Mouse (Mus musculus) midbrain, embryonic 11.5 days (tissue): ENCODE data around the gene Gm4027. TPM values are rescaled to one million over a fixed set of nuclear protein-coding genes. Genes with fewer than 3 reads are reported as not detected.
"Not testable (repeated sequence)": the region's sequence is repeated elsewhere in the genome, so short reads cannot be mapped to it uniquely, and the experiment has no call there.

Experiments used
- ATAC-seq: fragments of 200-750 bp; cut with Nextera tagmentation; 2 replicates; pipeline ENCODE4 v1.8.0; 2017; ENCODE audit warnings: moderate TSS enrichment, moderate library complexity; ENCODE audit not compliant: low FRiP score
- DNase-seq: peaks from one replicate; pipeline ENCODE4 v3.0.0; 2015; ENCODE audit warnings: low spot score; ENCODE audit errors: missing footprints
- H3K27ac ChIP-seq: fragments of 300-500 bp; sonication (generic); 2 replicates; pipeline ENCODE4 v1.5.1; 2014; ENCODE audit warnings: low read depth, low read length
- H3K27me3 ChIP-seq: fragments of 300-500 bp; sonication (generic); 2 replicates; pipeline ENCODE4 v1.6.1; 2014; ENCODE audit warnings: mild to moderate bottlenecking, low read length, moderate library complexity, mixed read lengths; ENCODE audit not compliant: control insufficient read depth, insufficient read depth
- H3K36me3 ChIP-seq: fragments of 300-500 bp; sonication (generic); 2 replicates; pipeline ENCODE4 v1.6.1; 2014; ENCODE audit warnings: mild to moderate bottlenecking, low read length, moderate library complexity, mixed read lengths; ENCODE audit not compliant: control insufficient read depth, insufficient read depth
- H3K4me1 ChIP-seq: fragments of 300-500 bp; sonication (generic); 2 replicates; pipeline ENCODE4 v1.6.1; 2014; ENCODE audit warnings: low read length; ENCODE audit not compliant: control insufficient read depth, insufficient read depth
- H3K4me2 ChIP-seq: fragments of 300-500 bp; sonication (generic); 2 replicates; pipeline ENCODE4 v1.6.1; 2014; ENCODE audit warnings: mild to moderate bottlenecking, moderate library complexity
- H3K4me3 ChIP-seq: fragments of 300-500 bp; sonication (generic); 2 replicates; pipeline ENCODE4 v1.5.1; 2014; ENCODE audit warnings: low read depth, low read length
- H3K9ac ChIP-seq: fragments of 300-500 bp; sonication (generic); 2 replicates; pipeline ENCODE4 v1.6.1; 2014; ENCODE audit warnings: low read length
- H3K9me3 ChIP-seq: fragments of 300-500 bp; sonication (generic); 2 replicates; pipeline ENCODE4 v1.6.1; 2016; ENCODE audit warnings: low read length; ENCODE audit not compliant: control insufficient read depth
- WGBS: fragments of 180-500 bp; shearing (Covaris S2); extraction: QIAGEN DNeasy Blood & Tissue Kit; methylation state at CpG from one replicate; pipeline ENCODE4 v1.1.7; 2014; 5-methylcytosine and 5-hydroxymethylcytosine counted together
- polyA plus RNA-seq: library from polyadenylated mRNA; unstranded; fragments of >200 nt; fragmentation: Nextera tagmentation; extraction: Ambion mirVana; gene quantifications from 2 replicates; pipeline ENCODE4 v1.2.1, GENCODE M21; 2014

Gene Gm4027
- polyA plus RNA-seq, result not detected in 2 replicates

- H3K9ac ChIP-seq, H3K4me2 ChIP-seq, H3K27me3 ChIP-seq, DNase-seq, H3K9me3 ChIP-seq, H3K36me3 ChIP-seq, ATAC-seq, H3K27ac ChIP-seq, H3K4me1 ChIP-seq, H3K4me3 ChIP-seq: not testable (repeated sequence)
- 84% methylated on average over 6 of the region's 7 CpGs for WGBS
These were observed at the start of gene Gm4027 for GRCm38 (mm10) chr12:87618569-87618968. TSS of gene Gm4027 (plus strand) at chr12:87618869.

- not testable (repeated sequence) for H3K4me1 ChIP-seq, H3K9me3 ChIP-seq, H3K4me3 ChIP-seq, H3K4me2 ChIP-seq, H3K27ac ChIP-seq, H3K27me3 ChIP-seq, ATAC-seq, H3K36me3 ChIP-seq, H3K9ac ChIP-seq
- WGBS, result 11% methylated on average over 2 of the region's 2 CpGs
- peak; percentile 6 for DNase-seq
These were observed 17.3 kb upstream of the Gm4027 start for GRCm38 (mm10) chr12:87601388-87601787.

DNA sequence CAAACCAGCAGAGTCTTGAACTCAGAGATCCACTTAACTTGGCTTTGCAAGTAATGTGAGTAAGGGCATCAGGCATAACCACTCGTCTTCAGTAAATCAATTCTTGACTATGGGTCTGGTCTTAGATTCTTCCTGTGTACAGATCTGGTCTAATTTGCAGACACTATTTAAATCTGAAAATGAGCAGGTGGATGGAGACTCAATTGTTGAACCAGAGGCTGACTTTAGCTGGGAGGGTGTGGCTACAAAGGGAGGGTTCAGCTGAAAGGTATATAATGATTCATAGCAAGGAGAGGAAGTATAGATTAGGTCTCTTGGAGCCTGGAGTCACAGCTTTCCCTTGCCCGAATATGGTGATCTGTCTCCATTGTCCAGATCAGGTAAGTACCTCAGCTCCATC lies 16.3 kb upstream of the Gm4027 start, which contains the start of gene Oog1:
TSS of gene Oog1 (plus strand) at position 301 of the 400 bp plus-strand sequence.
- H3K4me2 ChIP-seq, H3K4me1 ChIP-seq, DNase-seq, H3K9me3 ChIP-seq, H3K9ac ChIP-seq, ATAC-seq, H3K27ac ChIP-seq, H3K4me3 ChIP-seq, H3K27me3 ChIP-seq, H3K36me3 ChIP-seq: not testable (repeated sequence)
- WGBS, result 70% methylated on average over 1 of the region's 2 CpGs

DNA sequence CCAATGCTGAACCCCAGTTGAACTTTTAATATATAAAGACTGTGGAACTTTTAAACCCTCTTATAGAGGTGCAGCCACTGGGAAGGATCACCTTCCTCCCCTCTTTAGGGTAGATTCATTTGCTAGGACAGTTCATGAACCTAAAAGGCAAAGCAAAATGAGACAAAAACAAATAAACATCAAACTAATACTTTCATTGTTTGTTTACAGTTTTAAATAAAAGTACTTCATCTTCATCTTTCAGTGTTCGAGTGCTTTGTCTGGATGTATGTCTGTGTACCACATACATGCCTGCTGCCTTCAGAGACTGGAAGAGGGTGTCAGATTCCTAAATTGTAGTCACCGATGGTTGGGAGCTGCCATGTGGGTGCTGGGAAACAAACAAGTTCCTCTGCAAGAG lies 25.9 kb downstream of the Gm4027 start, which contains the start of gene Gm16381:
TSS of gene Gm16381 (minus strand) at position 101 of the 400 bp plus-strand sequence.
- 80% methylated on average over 1 of the region's 2 CpGs for WGBS
- not testable (repeated sequence) for H3K4me2 ChIP-seq

GRCm38 (mm10) chr12:87652916-87653703 lies 34.4 kb downstream of the Gm4027 start:
- H3K4me2 ChIP-seq, H3K9me3 ChIP-seq, H3K4me3 ChIP-seq, H3K4me1 ChIP-seq, H3K27me3 ChIP-seq, ATAC-seq, H3K36me3 ChIP-seq, H3K27ac ChIP-seq, H3K9ac ChIP-seq, DNase-seq: not testable (repeated sequence)
- WGBS, result 74% methylated on average over 1 of the region's 4 CpGs

More for the DNA sequence above, 25.9 kb downstream of the Gm4027 start, which contains the start of gene Gm16381:
- H3K9ac ChIP-seq, H3K27ac ChIP-seq, H3K4me1 ChIP-seq, DNase-seq, H3K9me3 ChIP-seq, H3K27me3 ChIP-seq, H3K4me3 ChIP-seq, H3K36me3 ChIP-seq, ATAC-seq: not testable (repeated sequence)

Other genes starting within 250 kb of the Gm4027 start
- gene Sptlc2, start 230.5 kb upstream of the Gm4027 start, polyA plus RNA-seq, result 56.1 and 61.8 TPM in 2 replicates
- 283 and 306 TPM in 2 replicates for gene Slirp, start 175.0 kb upstream of the Gm4027 start, polyA plus RNA-seq
- 37.6 TPM in 2 replicates for gene Alkbh1, start 174.9 kb upstream of the Gm4027 start, polyA plus RNA-seq
- gene Snw1, start 146.6 kb upstream of the Gm4027 start, polyA plus RNA-seq, result 173 and 176 TPM in 2 replicates
- not detected in 2 replicates for gene Gm5788, start 124.1 kb upstream of the Gm4027 start, polyA plus RNA-seq
- not detected in 2 replicates for gene Gm8300, start 104.6 kb upstream of the Gm4027 start, polyA plus RNA-seq
- gene Oog1, start 16.2 kb upstream of the Gm4027 start, polyA plus RNA-seq, result not detected in 2 replicates
- not detected in 2 replicates for gene Gm16381, start 25.8 kb downstream of the Gm4027 start, polyA plus RNA-seq
- gene Gm21319, start 156.9 kb downstream of the Gm4027 start, polyA plus RNA-seq, result not detected in 2 replicates
- gene Gm21936, start 176.6 kb downstream of the Gm4027 start, polyA plus RNA-seq, result not detected in 2 replicates
- gene BB287469, start 197.7 kb downstream of the Gm4027 start, polyA plus RNA-seq, result not detected in 2 replicates
- gene Gm2001, start 223.5 kb downstream of the Gm4027 start, polyA plus RNA-seq, result not detected in 2 replicates